Mouse (Mus musculus): Measurements from ENCODE around the gene Ccr3. TPM values are rescaled to one million over a fixed set of nuclear protein-coding genes. Genes with fewer than 3 reads are reported as not detected.
"Not testable (repeated sequence)": the region's sequence is repeated elsewhere in the genome, so short reads cannot be mapped to it uniquely, and the experiment has no call there.

The Ccr3 gene
- total RNA-seq, 2 experiments from 2014 or later, result not detected

DNA sequence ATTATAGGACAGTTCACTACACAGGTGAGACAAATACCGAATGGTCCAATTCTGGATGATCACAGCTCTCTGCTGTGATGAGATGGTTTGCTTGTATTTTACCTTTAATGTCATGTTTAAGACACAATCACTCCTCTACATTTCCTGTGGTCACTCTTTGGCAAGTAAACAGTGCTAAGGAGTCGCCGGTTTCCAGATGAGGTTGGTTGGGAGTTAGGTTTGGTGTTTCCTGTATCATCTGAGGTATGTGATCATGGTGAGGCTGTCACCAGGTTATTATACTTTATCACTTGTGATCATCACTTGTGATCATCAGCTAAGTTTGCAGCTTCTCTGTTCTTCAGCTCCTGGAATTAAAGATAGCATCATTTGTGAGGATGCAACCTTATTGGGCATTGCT, 19.2 kb downstream of the Ccr3 start:
- no peak for DNase-seq (ENCODE audit: low spot score in 2 of 2)

DNA sequence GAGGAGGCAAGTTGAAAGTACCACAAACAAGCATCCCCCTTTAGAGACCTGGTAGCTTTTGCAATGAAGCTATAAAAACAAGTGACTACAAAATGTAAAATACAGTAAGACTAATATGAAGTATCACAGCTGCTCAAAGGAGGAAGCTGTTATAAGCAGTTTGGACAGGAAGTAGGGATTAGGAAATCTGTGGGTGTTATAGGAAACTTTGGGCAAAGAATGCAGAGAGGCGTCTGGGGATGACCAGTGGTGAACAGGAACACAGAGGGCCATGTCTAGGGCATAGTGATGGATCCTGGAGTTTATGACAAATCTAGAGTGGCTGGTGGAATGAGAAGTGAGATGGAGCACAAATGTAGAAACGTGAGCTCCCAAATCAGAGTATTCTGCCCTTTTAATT, 31.8 kb downstream of the Ccr3 start:
- DNase-seq (ENCODE audit: low spot score in 2 of 2), result no peak

DNA sequence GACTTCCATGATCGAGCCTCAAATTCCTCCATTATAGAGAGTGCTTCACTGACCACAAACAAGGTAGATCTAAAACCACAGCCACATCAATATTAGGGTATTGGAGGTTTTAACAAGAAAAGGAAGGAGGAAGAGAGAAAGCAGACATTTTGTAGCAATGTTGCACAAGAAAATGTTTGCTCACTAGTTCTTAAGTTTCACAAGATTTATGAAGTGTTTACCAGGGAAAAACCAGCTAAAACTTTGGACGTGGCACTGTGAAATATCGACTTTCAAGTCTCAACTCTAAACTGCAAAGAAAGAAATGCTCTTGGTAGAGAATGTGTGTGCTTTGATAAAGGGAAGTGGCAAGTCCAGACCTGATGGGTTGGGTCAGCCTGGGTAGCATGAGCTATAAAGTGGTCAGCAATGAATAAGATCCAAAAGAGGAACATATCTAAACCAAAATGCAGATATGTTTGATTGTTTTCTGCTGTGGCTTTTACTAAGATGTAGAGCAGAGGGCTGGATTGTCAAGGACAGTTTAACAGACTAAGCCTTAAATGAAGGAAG, 34.5 kb downstream of the Ccr3 start:
- no peak for DNase-seq (ENCODE audit: low spot score in 2 of 2)

DNA sequence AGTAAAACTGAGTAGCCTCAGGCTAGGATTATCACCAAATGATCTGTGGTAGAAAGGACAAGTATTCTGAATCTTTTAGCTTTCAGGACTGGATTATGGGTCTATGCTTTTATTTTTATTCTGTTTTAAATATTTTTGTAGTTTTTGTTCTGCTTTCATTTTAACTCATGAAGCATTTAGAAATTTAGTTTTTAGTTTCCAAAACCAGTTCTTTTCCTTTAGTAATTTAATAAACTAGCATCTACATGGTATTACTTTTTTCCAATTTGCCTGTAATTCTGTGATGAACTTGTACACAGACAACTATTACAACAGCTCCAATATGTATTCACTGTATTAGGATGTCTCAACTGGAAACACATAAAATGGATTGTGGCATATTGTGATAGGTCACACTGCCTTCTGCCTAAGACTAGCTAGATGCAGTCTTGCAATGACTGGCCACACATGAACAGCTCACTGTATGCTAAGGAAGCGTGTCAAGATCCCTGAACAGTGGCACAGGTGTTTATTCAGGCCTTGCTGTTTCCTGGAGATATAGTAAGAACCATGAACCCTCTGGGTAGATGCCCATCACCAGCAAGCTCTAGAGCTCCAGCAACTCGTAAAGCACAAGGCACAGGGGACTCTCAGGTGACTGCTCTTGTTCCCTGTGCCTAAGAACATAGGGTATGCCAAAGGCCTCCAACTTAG, 38.0 kb downstream of the Ccr3 start:
- DNase-seq (ENCODE audit: low spot score in 2 of 2), result no peak

DNA sequence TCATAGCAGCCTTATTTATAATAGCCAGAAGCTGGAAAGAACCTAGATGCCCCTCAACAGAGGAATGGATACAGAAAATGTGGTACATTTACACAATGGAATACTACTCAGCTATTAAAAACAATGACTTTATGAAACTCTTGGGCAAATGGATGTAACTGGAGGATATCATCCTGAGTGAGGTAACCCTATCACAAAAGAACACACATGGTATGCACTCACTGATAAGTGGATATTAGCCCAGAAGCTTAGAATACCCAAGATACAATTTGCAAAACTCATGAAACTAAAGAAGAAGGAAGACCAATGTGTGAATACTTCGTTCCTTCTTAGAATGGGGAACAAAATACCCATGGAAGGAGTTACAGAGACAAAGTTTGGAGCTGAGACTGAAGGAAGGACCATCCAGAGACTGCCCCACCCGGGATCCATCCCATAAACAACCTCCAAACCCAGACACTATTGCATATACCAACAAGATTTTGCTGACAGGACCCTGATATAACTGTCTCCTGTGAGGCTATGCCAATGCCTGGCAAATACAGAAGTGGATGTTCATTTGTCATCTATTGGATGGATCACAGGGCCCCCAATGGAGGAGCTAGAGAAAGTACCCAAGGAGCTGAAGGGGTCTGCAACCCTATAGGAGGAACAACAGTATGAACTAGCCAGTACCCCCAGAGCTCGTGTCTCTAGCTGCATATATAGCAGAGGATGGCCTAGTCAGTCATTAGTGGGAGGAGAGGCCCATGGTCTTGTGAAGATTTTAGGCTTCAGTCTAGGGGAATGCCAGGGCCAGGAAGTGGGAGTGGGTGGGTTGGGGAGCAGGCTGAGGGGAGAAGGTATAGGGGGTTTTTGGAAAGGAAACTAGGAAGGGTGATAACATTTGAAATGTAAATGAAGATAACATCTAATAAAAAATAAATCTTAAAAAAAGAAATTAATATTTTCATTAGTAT, 40.0 kb downstream of the Ccr3 start:
- not testable (repeated sequence) for DNase-seq (ENCODE audit: low spot score in 2 of 2)

DNA sequence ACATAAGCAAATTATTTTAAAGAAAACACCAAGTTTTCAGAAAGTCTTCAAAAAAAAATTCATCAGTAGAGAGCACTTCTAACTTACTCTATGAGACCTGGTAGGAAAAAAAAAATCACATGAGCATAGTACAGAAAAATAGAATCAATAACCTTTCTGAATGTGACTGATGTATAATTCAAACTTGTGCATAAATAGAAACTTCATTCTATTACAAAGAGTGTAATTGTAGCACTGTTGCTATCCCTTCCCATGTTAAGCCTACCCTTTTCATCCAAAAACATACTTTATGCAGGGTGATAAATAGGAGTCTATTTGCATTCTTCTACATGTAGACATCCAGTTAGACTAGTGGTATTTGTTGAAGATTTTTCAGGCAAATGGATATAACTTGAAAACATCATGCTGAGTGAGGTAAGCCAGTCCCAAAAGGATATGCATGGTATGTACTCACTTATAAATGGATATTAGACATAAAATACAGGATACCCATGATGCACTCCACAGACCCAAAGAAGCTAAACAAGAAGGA, 44.9 kb downstream of the Ccr3 start:
- DNase-seq (ENCODE audit: low spot score in 2 of 2), result no peak

DNA sequence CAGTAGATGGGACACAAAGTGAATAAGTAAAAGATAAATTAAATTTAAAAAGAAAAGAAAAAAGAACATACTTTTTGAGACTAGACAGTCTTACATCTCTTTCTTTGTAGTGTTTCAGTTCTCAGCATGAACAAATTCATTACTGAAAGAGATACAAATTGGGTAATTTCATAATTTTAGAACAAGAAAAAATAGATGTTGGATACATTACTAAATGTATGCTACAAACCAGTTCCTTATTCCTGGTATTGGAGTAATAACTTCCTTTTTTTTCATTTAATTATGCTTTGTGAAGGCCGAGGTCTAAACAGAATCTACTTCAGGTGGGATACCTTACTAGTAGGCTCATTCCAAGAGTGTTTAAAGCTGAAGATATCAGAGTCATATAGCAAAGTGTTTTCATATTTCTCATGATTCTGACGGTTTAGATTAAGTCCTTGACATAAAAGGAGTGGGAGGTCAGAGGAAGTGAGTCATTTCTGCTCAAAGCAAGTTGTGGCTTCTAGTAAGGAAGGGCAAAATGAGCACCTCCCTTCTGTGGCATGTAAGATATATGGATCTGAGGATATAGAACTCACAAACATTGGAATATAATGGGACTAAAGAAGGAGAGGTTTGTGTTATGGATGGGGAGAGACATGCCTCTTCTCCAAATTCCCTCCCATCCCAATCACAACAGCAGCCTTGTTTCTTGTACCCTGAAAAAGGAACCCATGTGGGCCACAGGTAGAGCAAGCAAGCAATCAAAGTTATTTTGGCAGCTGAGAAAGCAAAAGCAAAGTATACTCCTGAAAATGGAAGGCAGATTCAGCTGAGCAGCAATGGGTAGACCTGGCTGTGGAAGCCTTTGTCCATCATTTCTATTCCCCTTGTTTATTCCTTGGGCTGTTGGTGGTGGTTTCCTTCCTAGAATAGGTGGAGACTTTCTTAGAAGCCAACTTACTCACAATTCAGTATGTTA, 46.6 kb downstream of the Ccr3 start:
- no peak for DNase-seq (ENCODE audit: low spot score in 2 of 2)

DNA sequence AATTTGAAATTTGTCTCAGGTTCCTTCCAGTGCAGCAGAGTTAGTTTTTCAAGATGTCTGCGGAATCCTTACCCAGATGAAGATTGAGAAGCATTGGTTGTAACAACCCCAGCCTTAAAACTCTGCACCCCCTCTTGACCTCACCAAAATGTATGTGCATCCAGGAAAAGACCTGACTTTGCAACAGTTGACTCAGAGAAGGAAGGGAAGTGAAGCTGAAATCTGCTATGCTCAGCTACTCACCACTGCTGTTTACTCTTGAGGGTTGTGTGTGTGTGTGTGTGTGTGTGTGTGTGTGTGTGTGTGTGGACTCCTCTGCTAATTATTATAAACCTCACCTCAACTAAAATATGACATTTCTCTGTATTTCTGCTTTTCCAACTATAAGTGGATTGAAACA, 49.7 kb downstream of the Ccr3 start:
- no peak for DNase-seq (ENCODE audit: low spot score in 2 of 2)

DNA sequence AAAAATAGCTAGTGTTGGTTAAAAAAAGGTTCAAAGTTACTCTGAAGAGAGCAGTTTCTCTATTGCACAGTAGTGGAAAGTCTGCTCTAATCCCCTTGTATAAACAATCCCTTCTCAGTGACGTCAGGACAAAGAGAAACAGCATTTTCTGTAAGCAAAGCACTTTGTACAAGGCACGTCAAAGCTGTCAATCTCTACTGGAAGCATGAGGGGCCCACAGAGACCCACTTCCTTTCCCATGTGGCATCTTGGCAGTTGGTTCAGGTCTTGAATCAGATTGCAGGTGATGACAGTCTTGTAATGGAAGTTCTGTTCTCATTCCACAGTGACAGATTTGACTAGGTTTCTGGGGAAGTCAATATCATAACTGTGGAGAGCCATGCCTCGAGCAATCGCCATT, 58.0 kb downstream of the Ccr3 start:
- no peak for DNase-seq (ENCODE audit: low spot score in 2 of 2)

DNA sequence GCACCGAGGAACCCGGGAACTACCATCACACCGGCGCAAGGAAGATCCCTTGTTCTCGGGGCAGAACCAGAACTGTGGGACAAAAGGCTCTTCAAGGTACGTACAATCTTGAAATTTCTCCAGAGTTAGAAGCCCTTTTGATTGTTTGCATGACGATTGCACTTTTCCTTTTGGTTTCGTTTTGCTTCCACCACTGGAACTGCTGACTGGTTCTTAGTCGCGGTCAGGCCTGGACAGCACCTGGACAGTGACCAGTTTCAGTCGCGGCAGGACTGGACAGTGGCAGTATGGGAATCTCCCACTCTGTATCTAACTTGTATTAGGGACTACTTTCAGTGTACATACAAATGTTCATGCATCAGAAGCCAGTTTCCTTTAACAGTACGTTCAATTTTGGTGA, 58.7 kb downstream of the Ccr3 start:
- not testable (repeated sequence) for DNase-seq (ENCODE audit: low spot score in 2 of 2)

Other genes starting within 250 kb of the Ccr3 start
- under 1 TPM; 0.20 to 0.70 TPM for gene Cxcr6, start 215.5 kb upstream of the Ccr3 start, total RNA-seq (2021)
- 10 to 100 TPM; 32.1 to 40.9 TPM for gene Fyco1, start 170.1 kb upstream of the Ccr3 start, total RNA-seq (2021)
- gene Xcr1, start 159.9 kb upstream of the Ccr3 start, total RNA-seq (2021), result under 1 TPM; 0.07 to 0.22 TPM
- 1 to 10 TPM; 1.1 to 1.7 TPM for gene Ccr1, start 53.3 kb upstream of the Ccr3 start, total RNA-seq (2021)
- gene Ccr1l1, start 43.6 kb upstream of the Ccr3 start, total RNA-seq (2021), result not detected
- 1 to 10 TPM; 1.2 to 1.5 TPM for gene Ccr2, start 80.0 kb downstream of the Ccr3 start, total RNA-seq (2021)
- 1 to 10 TPM; 4.1 TPM for gene Ccr5, start 99.6 kb downstream of the Ccr3 start, total RNA-seq (2021)